Mouse (Mus musculus): ENCODE measurements at regions not wholly inside any gene's neighbourhood (a gene's known extent, or its start where the extent isn't known, plus 50 kb on each side); places are given as distances from the start of the nearest gene placed in this dataset. TPM values are rescaled to one million over a fixed set of nuclear protein-coding genes. Genes with fewer than 3 reads are reported as not detected.

Small RNA genes in the stretch of these regions (microRNA-seq; reads per million reads assigned to microRNA genes)
- gene Gm23416 = not detected

Measured in limb, embryonic 13.5 days (tissue).